Mouse (Mus musculus) myocyte (in vitro differentiated cells): ENCODE measurements around the gene Tnks2. TPM values are rescaled to one million over a fixed set of nuclear protein-coding genes. Genes with fewer than 3 reads are reported as not detected.

Source experiments
- H3K27me3 ChIP-seq: one replicate; pipeline ENCODE4 v1.6.1; 2011; ENCODE audit not compliant: control insufficient read depth, insufficient read depth, insufficient read length
- H3K36me3 ChIP-seq: one replicate; pipeline ENCODE4 v1.6.1; 2011; ENCODE audit not compliant: control insufficient read depth, insufficient read depth
- H3K4me2 ChIP-seq: one replicate; pipeline ENCODE4 v1.6.1; 2011; ENCODE audit warnings: low read depth, control low read depth
- H3K4me3 ChIP-seq: one replicate; pipeline ENCODE4 v1.5.1; 2011; ENCODE audit warnings: mild to moderate bottlenecking, control low read depth, moderate library complexity
- H3K79me2 ChIP-seq: one replicate; pipeline ENCODE4 v1.6.1; 2011; ENCODE audit not compliant: control insufficient read depth, insufficient read depth
- H3ac ChIP-seq: one replicate; pipeline ENCODE4 v1.6.1; 2011; ENCODE audit not compliant: control insufficient read depth, insufficient read length
- CEBPB ChIP-seq: IDR thresholded peaks from 2 replicates; pipeline ENCODE4 v1.6.1; 2011; ENCODE audit warnings: mild to moderate bottlenecking, moderate library complexity; ENCODE audit not compliant: poor library complexity, insufficient read depth, severe bottlenecking
- E2F4 ChIP-seq: IDR thresholded peaks from one replicate; pipeline ENCODE4 v1.6.1; 2011; ENCODE audit warnings: mild to moderate bottlenecking, control low read depth, moderate library complexity; ENCODE audit not compliant: insufficient read depth
- MAX ChIP-seq: IDR thresholded peaks from one replicate; pipeline ENCODE4 v1.6.1; 2011; ENCODE audit warnings: low read depth, mild to moderate bottlenecking, control low read depth
- MYOD1 ChIP-seq, 3 experiments: IDR thresholded peaks; one replicate each; pipeline ENCODE4 v1.6.1; 2011; ENCODE audit warnings: control low read depth in 2 of 3, low read depth in 2 of 3, mild to moderate bottlenecking in 2 of 3, moderate library complexity in 1 of 3; ENCODE audit not compliant: insufficient read length in 2 of 3, control insufficient read depth in 1 of 3
- MYOG ChIP-seq, 3 experiments: IDR thresholded peaks; one replicate each; pipeline ENCODE4 v1.6.1; 2011; ENCODE audit warnings: control low read depth in 2 of 3, low read depth in 2 of 3, mild to moderate bottlenecking in 2 of 3; ENCODE audit not compliant: insufficient read length in 2 of 3, control insufficient read depth in 1 of 3, insufficient read depth in 1 of 3
- POLR2A ChIP-seq: IDR thresholded peaks from one replicate; pipeline ENCODE4 v1.6.1; 2011; ENCODE audit warnings: low read depth, mild to moderate bottlenecking, control low read depth, moderate library complexity; ENCODE audit not compliant: insufficient read length
- POLR2AphosphoS2 ChIP-seq: IDR thresholded peaks from one replicate; pipeline ENCODE4 v1.6.1; 2011; ENCODE audit warnings: low read depth, control low read depth; ENCODE audit not compliant: insufficient read length
- REST ChIP-seq: IDR thresholded peaks from one replicate; pipeline ENCODE4 v1.6.1; 2011; ENCODE audit warnings: mild to moderate bottlenecking, control low read depth, moderate library complexity; ENCODE audit not compliant: insufficient read depth, insufficient read length
- SRF ChIP-seq: IDR thresholded peaks from one replicate; pipeline ENCODE4 v1.6.1; 2011; ENCODE audit warnings: low read depth; ENCODE audit not compliant: control insufficient read depth, insufficient read length
- TCF12 ChIP-seq: IDR thresholded peaks from one replicate; pipeline ENCODE4 v1.6.1; 2011; ENCODE audit warnings: mild to moderate bottlenecking, control low read depth; ENCODE audit not compliant: poor library complexity, insufficient read depth, severe bottlenecking
- TCF3 ChIP-seq: IDR thresholded peaks from one replicate; pipeline ENCODE4 v1.6.1; 2011; ENCODE audit warnings: low read depth, control low read depth; ENCODE audit not compliant: insufficient read length
- USF1 ChIP-seq: IDR thresholded peaks from one replicate; pipeline ENCODE4 v1.6.1; 2011; ENCODE audit warnings: low read depth, mild to moderate bottlenecking, control low read depth, moderate library complexity
- polyA plus RNA-seq: library from polyadenylated mRNA; unstranded; fragments of >200 nt; fragmentation: generic; extraction: Trizol; gene quantifications from one replicate; pipeline ENCODE4 v1.2.1, GENCODE M21; 2012; ENCODE audit warnings: missing spikeins

The Tnks2 gene
- polyA plus RNA-seq, 1 experiment, result 22.3 TPM

- no peaks in the 10 kb centered on the region for H3K27me3 ChIP-seq
- H3ac ChIP-seq, result no peak overlapping the region
- H3K4me3 ChIP-seq, result no peak overlapping the region
- no peak overlapping the region for H3K4me2 ChIP-seq
- H3K79me2 ChIP-seq, result no peaks in the 10 kb centered on the region
- H3K36me3 ChIP-seq, result peaks cover 77% of the 10 kb centered on the region
- TF ChIP-seq CEBPB (no peak), USF1 (no peak), MAX (no peak), REST (no peak), POLR2AphosphoS2 (no peak), MYOG (IDR thresholded peaks at IDR 0.05; ENCODE audit: control insufficient read depth in 1 of 3, insufficient read depth in 1 of 3, insufficient read length in 2 of 3, low read depth in 2 of 3) (no peak), TCF12 (no peak), SRF (no peak), MYOD1 (IDR thresholded peaks at IDR 0.05; ENCODE audit: control insufficient read depth in 1 of 3, insufficient read length in 2 of 3, low read depth in 2 of 3) (no peak), POLR2A (no peak)
Measured at GRCm38 (mm10) chr19:36877329-36877728, 43.3 kb downstream of the Tnks2 start.

- H3K27me3 ChIP-seq, result no peaks in the 10 kb centered on the region
- no peak overlapping the region for H3ac ChIP-seq
- H3K4me2 ChIP-seq, result no peak overlapping the region
- peaks cover 74% of the 10 kb centered on the region for H3K36me3 ChIP-seq
- TF ChIP-seq MAX, result no peak
- no peak overlapping the region for H3K4me3 ChIP-seq
- H3K79me2 ChIP-seq, result no peaks in the 10 kb centered on the region
Measured at GRCm38 (mm10) chr19:36878743-36879495, 44.9 kb downstream of the Tnks2 start.

- Histone ChIP-seq H3K79me2 (no peaks in the 10 kb centered on the region), H3K4me3 (no peak overlapping the region), H3K36me3 (peaks cover 87% of the 10 kb centered on the region), H3ac (no peak overlapping the region), H3K27me3 (no peaks in the 10 kb centered on the region), H3K4me2 (no peak overlapping the region)
- TF ChIP-seq MAX, result no peak
- no peak for TF ChIP-seq TCF3
- no peak for TF ChIP-seq MYOD1 (IDR thresholded peaks at IDR 0.05; ENCODE audit: control insufficient read depth in 1 of 3, insufficient read length in 2 of 3, low read depth in 2 of 3)
- TF ChIP-seq SRF, result no peak
- no peak for TF ChIP-seq E2F4
- TF ChIP-seq TCF12, result no peak
- no peak for TF ChIP-seq CEBPB
- no peak for TF ChIP-seq POLR2AphosphoS2
- TF ChIP-seq USF1, result no peak
- no peak for TF ChIP-seq POLR2A
- no peak for TF ChIP-seq MYOG (IDR thresholded peaks at IDR 0.05; ENCODE audit: control insufficient read depth in 1 of 3, insufficient read depth in 1 of 3, insufficient read length in 2 of 3, low read depth in 2 of 3)
- TF ChIP-seq REST, result no peak
Measured at GRCm38 (mm10) chr19:36883119-36883518, 49.1 kb downstream of the Tnks2 start.

GRCm38 (mm10) chr19:36886316-36886715 is 52.3 kb downstream of the Tnks2 start:
- Histone ChIP-seq H3K27me3 (no peaks in the 10 kb centered on the region), H3ac (no peak overlapping the region), H3K79me2 (no peaks in the 10 kb centered on the region), H3K4me2 (no peak overlapping the region), H3K36me3 (peaks cover 81% of the 10 kb centered on the region), H3K4me3 (no peak overlapping the region)
- TF ChIP-seq TCF3 (no peak), TCF12 (no peak), POLR2AphosphoS2 (no peak), REST (no peak)

GRCm38 (mm10) chr19:36887706-36888105 is 53.7 kb downstream of the Tnks2 start:
- no peak overlapping the region for H3K4me3 ChIP-seq
- H3ac ChIP-seq, result no peak overlapping the region
- peaks cover 74% of the 10 kb centered on the region for H3K36me3 ChIP-seq
- H3K79me2 ChIP-seq, result no peaks in the 10 kb centered on the region
- TF ChIP-seq MYOG (IDR thresholded peaks at IDR 0.05; ENCODE audit: control insufficient read depth in 1 of 3, insufficient read depth in 1 of 3, insufficient read length in 2 of 3, low read depth in 2 of 3), result no peak
- no peak for TF ChIP-seq E2F4
- H3K27me3 ChIP-seq, result no peaks in the 10 kb centered on the region
- H3K4me2 ChIP-seq, result no peak overlapping the region
